In the genomic region with DNA sequence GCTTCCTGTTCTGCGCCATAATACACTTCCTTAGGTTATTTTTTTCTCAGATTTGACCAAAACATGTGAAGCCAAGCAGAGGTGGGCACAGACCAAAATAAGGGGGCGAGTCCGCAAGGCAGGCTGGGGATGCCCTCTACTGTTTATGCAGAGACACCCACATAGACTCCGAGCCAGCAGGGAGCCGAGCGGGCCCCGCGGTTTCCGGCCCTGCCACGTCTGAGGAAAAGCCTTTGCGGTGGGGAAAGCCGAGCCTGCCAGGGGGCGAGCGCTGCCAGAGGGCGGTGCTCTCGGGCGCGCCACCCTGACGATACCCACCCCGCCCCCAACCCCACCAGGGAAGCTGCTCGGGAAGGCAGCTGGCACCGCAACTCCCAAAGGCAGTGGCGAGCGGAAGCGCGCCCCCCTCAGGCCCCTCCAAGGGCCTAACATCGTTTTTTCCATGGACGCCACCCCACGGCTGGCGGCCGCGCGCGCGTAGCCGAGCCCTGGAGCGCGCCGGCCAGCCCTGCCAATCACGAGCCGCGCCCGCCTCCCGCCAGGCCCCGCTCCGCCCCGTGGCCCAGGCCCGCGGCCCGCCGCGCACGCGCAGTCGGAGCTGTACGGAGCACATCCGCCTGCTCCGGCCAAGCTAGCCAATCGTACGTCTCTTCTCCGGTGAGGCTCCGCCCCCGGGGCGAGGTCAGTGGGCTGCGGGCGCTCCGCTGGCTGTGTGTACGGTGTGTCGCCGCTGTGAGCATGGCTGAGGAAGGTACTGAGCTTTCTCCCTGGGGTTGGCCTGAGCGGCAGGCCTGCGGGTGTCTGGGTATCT, we compare ENCODE assay signal across 8 mouse cellular contexts. TPM values are rescaled to one million over a fixed set of nuclear protein-coding genes. Genes with fewer than 3 reads are reported as not detected.
A peak's percentile ranks its signal among the peaks of the same experiment; 100 is the strongest.
DNase-seq lines count a peak whose midpoint lies in the region; ATAC-seq and TF ChIP-seq lines count a peak whose summit lies in the region.

Gene Sfr1 (plus strand): TSS at position 612 of the 811 bp plus-strand sequence.

- peaks cover 23% of the 10 kb centered on the region for H3K4me1 ChIP-seq in embryonic facial prominence, embryonic 13.5 days
- no peaks in the 10 kb centered on the region; the same call in 1 of the 2 replicates for H3K4me1 ChIP-seq in kidney, adult 2 months (ENCODE audit: control insufficient read depth, insufficient read depth, low read length)
- H3K4me1 ChIP-seq in limb, embryonic 12.5 days (replicated peaks) = peaks cover 21% of the 10 kb centered on the region
- H3K4me1 ChIP-seq in midbrain, embryonic 15.5 days = peaks cover 16% of the 10 kb centered on the region
- peaks cover 3% of the 10 kb centered on the region; the same call in 1 of the 2 replicates for H3K4me1 ChIP-seq in spleen, adult 2 months (ENCODE audit: control insufficient read depth, insufficient read depth, insufficient read length)

- peak within 1 kb of the TSS; percentile 98 for H3K27ac ChIP-seq in embryonic facial prominence, embryonic 13.5 days
- peak within 1 kb of the TSS; percentile 93 for H3K27ac ChIP-seq in kidney, adult 2 months (ENCODE audit: insufficient read depth, low read depth, low read length)
- peak within 1 kb of the TSS; percentile 98 for H3K27ac ChIP-seq in limb, embryonic 12.5 days
- H3K27ac ChIP-seq in midbrain, embryonic 15.5 days = peak within 1 kb of the TSS; percentile 95
- peak within 1 kb of the TSS; percentile 96 for H3K27ac ChIP-seq in spleen, adult 2 months (ENCODE audit: insufficient read depth, low read length)

- H3K9me3 ChIP-seq in embryonic facial prominence, embryonic 13.5 days = no peaks in the 10 kb centered on the region
- H3K9me3 ChIP-seq in limb, embryonic 12.5 days = no peaks in the 10 kb centered on the region
- H3K9me3 ChIP-seq in midbrain, embryonic 15.5 days = no peaks in the 10 kb centered on the region

- under 1% methylated on average over 63 of the region's 72 CpGs for WGBS in embryonic facial prominence, embryonic 13.5 days
- WGBS in kidney, adult 2 months = 1% methylated on average over 72 of the region's 72 CpGs
- WGBS in limb, embryonic 12.5 days = under 1% methylated on average over 64 of the region's 72 CpGs
- WGBS in midbrain, embryonic 15.5 days = under 1% methylated on average over 71 of the region's 72 CpGs
- WGBS in spleen, adult 2 months = 2% methylated on average over 54 of the region's 72 CpGs

- peak within 1 kb of the TSS; percentile 78 for H3K4me3 ChIP-seq in embryonic facial prominence, embryonic 13.5 days
- H3K4me3 ChIP-seq in kidney, adult 2 months (ENCODE audit: insufficient read depth, low read depth, low read length) = peak within 1 kb of the TSS; percentile 98
- peak within 1 kb of the TSS; percentile 74 for H3K4me3 ChIP-seq in limb, embryonic 12.5 days (replicated peaks)
- peak within 1 kb of the TSS; percentile 79 for H3K4me3 ChIP-seq in midbrain, embryonic 15.5 days
- peak within 1 kb of the TSS; percentile 99 for H3K4me3 ChIP-seq in spleen, adult 2 months (ENCODE audit: extremely low read depth, insufficient read depth, insufficient read length)

- ATAC-seq in embryonic facial prominence, embryonic 13.5 days (ENCODE audit: insufficient number of reproducible peaks, insufficient read depth, low FRiP score, low TSS enrichment, low read depth) = peak; percentile 94
- peak; percentile 97 for ATAC-seq in limb, embryonic 12.5 days (ENCODE audit: insufficient number of reproducible peaks, insufficient read depth, low FRiP score, low TSS enrichment, low read depth)
- peak; percentile 99 for ATAC-seq in midbrain, embryonic 15.5 days (replicated peaks)

- DNase-seq in 3134 (ENCODE audit: extremely low read depth, insufficient read length, low spot score) = peak; percentile 97
- peak; percentile 100 for DNase-seq in adrenal gland, postnatal 36 days
- peak; percentile 97 to 99 for DNase-seq in heart, adult 18-20 months
- DNase-seq in kidney, adult 2 months = peak; percentile 99
- DNase-seq in spleen, adult 2 months (ENCODE audit: low read depth in 1 of 2, low spot score in 2 of 2) = peak; percentile 92 to 99

- peak; percentile 42; the same call in 1 of the 2 replicates for TF ChIP-seq CTCF in kidney, adult 2 months (conservative IDR thresholded peaks at IDR 0.05; ENCODE audit: insufficient read depth, insufficient read length, low read depth, low read length)
- no peak for TF ChIP-seq CTCF in spleen, adult 2 months (IDR thresholded peaks at IDR 0.05; ENCODE audit: extremely low read depth, insufficient read depth, insufficient read length, insufficient replicate concordance)

- H3K36me3 ChIP-seq in embryonic facial prominence, embryonic 13.5 days = peaks cover 35% of the 10 kb centered on the region
- H3K36me3 ChIP-seq in kidney, adult 2 months (ENCODE audit: control insufficient read depth, insufficient read depth, low read length) = peaks cover 13% of the 10 kb centered on the region
- H3K36me3 ChIP-seq in limb, embryonic 12.5 days = peaks cover 37% of the 10 kb centered on the region
- H3K36me3 ChIP-seq in midbrain, embryonic 15.5 days (replicated peaks) = peaks cover 29% of the 10 kb centered on the region
- H3K36me3 ChIP-seq in spleen, adult 2 months (ENCODE audit: control insufficient read depth, insufficient read depth, low read length) = peaks cover 22% of the 10 kb centered on the region

- TF ChIP-seq POLR2A in kidney, adult 2 months (IDR thresholded peaks at IDR 0.05; ENCODE audit: low read depth, low read length) = peak; percentile 62
- peak; percentile 77; the same call in 1 of the 2 replicates for TF ChIP-seq POLR2A in spleen, adult 2 months (IDR thresholded peaks at IDR 0.05; ENCODE audit: low read depth, low read length)

- peak within 1 kb of the TSS; percentile 84 for H3K9ac ChIP-seq in embryonic facial prominence, embryonic 13.5 days
- H3K9ac ChIP-seq in limb, embryonic 12.5 days (replicated peaks) = peak within 1 kb of the TSS; percentile 79
- peak within 1 kb of the TSS; percentile 77 for H3K9ac ChIP-seq in midbrain, embryonic 15.5 days

- no peaks in the 10 kb centered on the region for H3K27me3 ChIP-seq in embryonic facial prominence, embryonic 13.5 days
- no peaks in the 10 kb centered on the region for H3K27me3 ChIP-seq in kidney, adult 2 months (replicated peaks; ENCODE audit: control insufficient read depth, insufficient read depth, low read length)
- H3K27me3 ChIP-seq in limb, embryonic 12.5 days = no peaks in the 10 kb centered on the region
- no peaks in the 10 kb centered on the region for H3K27me3 ChIP-seq in midbrain, embryonic 15.5 days (replicated peaks)
- H3K27me3 ChIP-seq in spleen, adult 2 months (ENCODE audit: control insufficient read depth, insufficient read depth, low read length) = no peaks in the 10 kb centered on the region

- peak within 1 kb of the TSS; percentile 64 for H3K4me2 ChIP-seq in embryonic facial prominence, embryonic 13.5 days
- H3K4me2 ChIP-seq in limb, embryonic 12.5 days = peak within 1 kb of the TSS; percentile 69
- peak within 1 kb of the TSS; percentile 91 for H3K4me2 ChIP-seq in midbrain, embryonic 15.5 days

RNA-seq across cellular contexts. Expression of gene Sfr1, which starts in this region (rescaled TPM):
- total RNA-seq in adrenal gland, postnatal 36 days (2021) = 100 to 1,000 TPM in 1 of 2 experiments, 10 to 100 TPM in 1; 97.7 to 101 TPM
- polyA plus RNA-seq in embryonic facial prominence, embryonic 13.5 days (2015; fragmentation: Nextera tagmentation; extraction: Ambion mirVana) = 283 and 318 TPM in 2 replicates
- 10 to 100 TPM; 66.0 to 71.0 TPM for total RNA-seq in heart, adult 18-20 months (2021)
- polyA plus RNA-seq in kidney, adult 2 months (2012; rRNA removed) = 34.7 and 46.9 TPM in 2 replicates
- 273 and 307 TPM in 2 replicates for polyA plus RNA-seq in limb, embryonic 12.5 days (2016; fragmentation: Nextera tagmentation; extraction: Ambion mirVana)
- 141 and 142 TPM in 2 replicates for polyA plus RNA-seq in midbrain, embryonic 15.5 days (2015; fragmentation: Nextera tagmentation; extraction: Ambion mirVana)
- polyA plus RNA-seq in spleen, adult 2 months (2012; rRNA removed) = 16.4 and 24.5 TPM in 2 replicates

Comparison
In these comparisons a context has a peak if more than half of its experiments do, and no peak if none do; other contexts are left out.
1. Peak in every context shown above with its lines: DNase-seq, ATAC-seq, H3K4me3 ChIP-seq and H3K27ac ChIP-seq.